Mouse (Mus musculus) bone marrow, adult 2 months (tissue): ENCODE results near the gene Tsen54.

ENCODE experiments used
- CTCF ChIP-seq: fragments of 200-500 bp; IDR thresholded peaks from 2 replicates; pipeline ENCODE4 v1.5.1; 2011; ENCODE audit warnings: low read length, control low read depth; ENCODE audit not compliant: control insufficient read depth, insufficient read depth
- POLR2A ChIP-seq: fragments of 200-500 bp; IDR thresholded peaks from 2 replicates; pipeline ENCODE4 v1.6.1; 2011; ENCODE audit warnings: low read depth, mild to moderate bottlenecking, control low read depth, low read length, borderline replicate concordance; ENCODE audit not compliant: control insufficient read depth

DNA sequence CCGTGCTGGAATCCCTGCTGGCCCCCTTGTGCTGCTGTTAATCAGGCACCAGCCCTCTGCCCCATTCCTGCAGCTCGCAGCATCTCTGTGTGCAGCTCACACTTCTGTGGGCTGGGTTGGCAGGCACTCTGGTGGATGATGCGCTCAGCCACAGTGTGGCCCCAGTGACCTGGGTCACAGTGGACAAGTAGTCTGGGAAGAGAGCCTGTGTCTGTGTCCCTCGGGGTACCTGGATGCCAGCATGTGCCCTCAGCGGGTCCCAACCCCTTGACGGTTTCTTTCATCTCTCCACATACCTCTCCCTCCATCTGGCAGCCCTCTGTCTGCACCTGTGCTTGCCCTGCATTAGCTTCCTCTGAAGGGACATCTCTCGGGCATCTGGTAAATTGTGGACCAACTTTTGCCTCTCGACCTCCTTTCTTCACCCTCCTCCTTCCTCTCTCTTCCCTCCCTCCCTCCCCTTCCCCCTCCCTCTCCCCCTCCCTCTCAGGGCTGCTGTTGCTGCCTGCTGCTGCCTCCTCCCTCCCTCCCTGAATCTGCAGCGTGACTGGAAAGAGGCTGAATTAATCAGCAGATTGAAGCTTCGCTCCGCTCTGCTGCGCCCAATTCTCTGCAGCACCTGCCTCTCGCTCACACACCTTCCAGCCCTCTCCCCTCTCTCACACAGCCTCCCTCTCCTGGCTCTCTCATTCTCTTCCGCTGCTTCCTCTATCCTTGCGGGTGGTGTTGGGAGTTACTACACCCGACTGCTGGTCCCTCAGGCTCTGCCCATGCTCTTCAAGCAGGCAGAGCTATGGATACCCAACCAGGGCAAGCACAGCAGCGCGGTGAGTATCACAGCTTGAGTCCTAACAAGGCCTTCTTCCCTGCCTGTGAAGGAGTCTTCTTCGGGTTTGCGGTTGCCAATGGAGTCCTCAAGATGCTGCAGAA, 34.1 kb upstream of the Tsen54 start:
- TF ChIP-seq POLR2A (no peak), CTCF (no peak)
